Mouse (Mus musculus): ENCODE results near the gene Myo1d.
A peak's percentile ranks its signal among the peaks of the same experiment; 100 is the strongest.

Myo1d gene

DNA sequence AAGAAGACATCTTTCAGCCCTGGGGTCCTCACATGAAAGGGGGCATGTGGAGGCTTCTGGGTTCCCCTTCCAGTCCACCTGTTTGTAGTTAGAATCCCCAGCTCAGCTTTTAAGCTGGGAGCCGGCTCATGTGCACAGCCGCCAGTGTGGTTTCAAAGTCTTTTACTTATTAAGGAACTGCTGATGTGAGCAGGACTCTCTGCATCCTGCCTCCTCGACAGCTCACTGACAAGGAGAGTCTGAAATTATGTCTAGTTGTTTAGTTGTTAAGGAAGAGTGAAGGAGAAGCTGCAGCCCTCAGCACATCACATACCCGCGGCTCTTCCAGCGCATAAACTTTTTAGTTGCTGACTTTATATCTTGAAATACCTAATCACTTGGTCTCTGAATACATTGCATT, 230.0 kb downstream of the Myo1d start:
- no peak for DNase-seq (ENCODE audit: low spot score)

DNA sequence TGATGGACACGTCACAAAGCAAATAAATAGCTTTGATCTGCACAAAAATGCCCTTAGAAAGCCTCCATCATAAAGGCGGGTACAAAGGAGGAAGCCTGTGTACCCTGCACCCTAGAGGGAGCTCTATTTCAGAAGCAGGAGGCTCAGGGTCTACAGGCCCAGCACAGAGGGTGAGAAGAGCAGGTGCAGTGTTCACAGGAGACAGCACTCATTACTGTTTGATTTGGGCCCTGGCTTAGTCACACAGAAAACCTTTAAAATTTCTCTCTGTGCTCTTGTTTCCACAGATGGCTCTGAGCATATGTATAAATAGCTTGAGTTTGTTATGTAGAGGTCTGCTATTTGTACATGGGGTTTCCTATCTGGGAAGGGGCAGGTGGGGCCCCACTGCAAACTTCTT, 233.6 kb downstream of the Myo1d start:
- no peak for DNase-seq (ENCODE audit: low spot score)

DNA sequence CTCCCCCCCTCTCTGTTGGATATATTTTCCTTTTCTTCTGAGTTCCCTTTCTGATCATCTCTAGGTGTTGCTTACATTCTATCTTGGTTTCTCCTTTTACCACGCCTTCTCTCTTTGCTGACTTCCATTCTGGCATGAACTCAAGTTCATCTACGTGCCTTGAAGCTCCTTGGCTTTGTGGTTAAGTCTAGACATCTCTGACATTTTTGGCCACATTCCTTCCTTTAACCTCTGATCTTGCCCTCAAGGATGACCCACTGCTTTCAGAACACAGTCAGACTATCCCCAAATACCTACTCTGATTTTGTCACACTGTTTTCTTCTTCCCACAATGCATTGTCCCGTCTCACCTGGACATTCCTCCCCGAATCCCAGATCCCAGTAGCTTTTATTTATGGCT, 240.8 kb downstream of the Myo1d start:
- DNase-seq (ENCODE audit: low spot score) = no peak

DNA sequence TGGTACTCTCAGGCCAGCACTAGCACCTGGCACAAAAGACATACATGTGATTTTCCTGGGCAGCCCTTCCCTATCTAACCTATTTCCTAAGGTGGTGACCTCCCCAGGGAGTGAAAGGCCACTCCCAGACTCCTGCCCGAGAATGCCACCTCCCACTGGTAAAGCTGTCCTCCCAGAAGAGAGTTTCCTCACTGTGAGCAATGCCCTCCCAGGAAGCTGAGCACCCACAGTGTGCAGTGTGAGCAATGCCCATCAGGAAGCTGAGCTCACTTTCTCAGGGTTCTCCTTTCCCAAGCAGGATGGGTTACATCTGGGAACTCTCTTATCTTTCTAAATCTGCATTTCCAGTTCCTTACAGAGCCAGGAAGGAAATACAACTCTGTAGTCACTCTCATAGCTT, 246.9 kb downstream of the Myo1d start:
- DNase-seq (ENCODE audit: low spot score) = no peak

DNA sequence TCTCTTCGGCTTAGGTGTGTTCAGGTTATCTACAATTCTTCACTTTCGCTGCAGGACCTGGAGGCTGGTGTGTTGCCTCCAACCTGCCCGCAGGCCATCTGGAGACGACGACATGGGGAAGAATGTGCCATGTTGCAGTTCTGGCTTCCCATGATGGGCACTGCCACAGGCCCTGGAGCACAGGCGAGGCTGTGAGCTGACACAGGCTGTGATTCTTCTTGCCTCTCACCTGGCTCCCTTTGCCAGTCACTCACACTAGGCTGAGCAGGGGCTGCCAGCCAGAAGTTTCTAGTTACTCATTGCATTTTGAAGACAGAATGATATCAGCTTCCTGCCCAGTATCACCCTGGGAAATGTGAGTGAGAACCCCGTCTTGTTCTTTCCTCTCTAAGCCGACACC, 250.7 kb downstream of the Myo1d start:
- no peak for DNase-seq (ENCODE audit: low spot score)

DNA sequence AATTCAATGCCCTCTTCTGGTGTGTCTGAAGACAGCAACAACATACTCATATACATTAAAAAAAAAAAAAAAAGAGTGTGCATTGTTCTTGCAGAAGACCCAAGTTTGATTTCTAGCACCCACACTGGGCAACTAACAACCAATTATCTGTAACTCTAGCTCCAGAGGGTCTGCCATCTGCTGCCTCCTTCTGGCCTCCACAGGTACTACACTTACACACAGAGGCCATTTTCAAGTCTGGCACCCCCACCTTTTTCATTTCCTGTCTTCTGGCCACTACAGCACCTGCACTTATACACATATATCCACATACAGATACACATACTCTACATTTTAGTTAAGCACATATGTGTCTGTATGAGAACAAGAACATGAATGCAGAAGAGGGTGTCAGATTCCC, 252.1 kb downstream of the Myo1d start:
- no peak for DNase-seq (ENCODE audit: low spot score)

DNA sequence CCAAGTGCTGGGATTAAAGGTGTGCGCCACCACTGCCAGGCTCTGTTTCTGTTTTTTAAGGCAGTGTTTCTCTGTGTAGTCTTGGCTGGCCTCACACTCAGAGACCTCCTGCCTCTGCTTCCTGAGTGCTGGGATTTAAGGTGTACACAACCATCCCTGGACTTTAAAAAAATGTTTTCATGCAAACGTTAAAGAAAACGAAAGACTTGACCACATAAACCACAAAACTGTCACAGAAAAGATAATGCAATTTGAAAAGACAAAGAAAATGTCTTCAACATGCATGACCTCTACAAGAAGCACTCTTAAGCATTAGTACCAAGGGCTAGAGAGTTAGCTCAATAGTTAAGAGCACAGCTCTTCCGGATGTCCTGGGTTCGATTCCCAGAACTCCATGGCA, 255.6 kb downstream of the Myo1d start:
- DNase-seq (ENCODE audit: low spot score) = no peak

DNA sequence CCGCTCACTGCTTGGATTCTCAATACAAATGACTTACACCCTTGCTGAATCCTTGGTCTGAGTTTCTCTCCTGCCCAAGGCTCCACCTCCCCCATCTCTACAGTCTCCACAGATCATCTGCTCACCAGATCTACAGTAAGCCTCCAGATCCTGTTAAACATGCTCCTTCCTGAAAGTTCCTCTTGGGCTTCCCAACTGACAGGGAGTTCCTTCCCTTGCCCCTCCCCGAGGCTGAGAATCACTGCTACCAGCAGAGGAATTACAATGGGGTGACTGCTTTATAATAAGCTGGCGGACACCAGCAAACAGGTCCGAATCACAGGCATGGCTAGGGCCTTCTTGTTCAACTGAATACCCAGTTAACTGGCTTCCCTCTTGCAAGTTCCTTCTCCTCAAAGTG, 256.4 kb downstream of the Myo1d start:
- no peak for DNase-seq (ENCODE audit: low spot score)

DNA sequence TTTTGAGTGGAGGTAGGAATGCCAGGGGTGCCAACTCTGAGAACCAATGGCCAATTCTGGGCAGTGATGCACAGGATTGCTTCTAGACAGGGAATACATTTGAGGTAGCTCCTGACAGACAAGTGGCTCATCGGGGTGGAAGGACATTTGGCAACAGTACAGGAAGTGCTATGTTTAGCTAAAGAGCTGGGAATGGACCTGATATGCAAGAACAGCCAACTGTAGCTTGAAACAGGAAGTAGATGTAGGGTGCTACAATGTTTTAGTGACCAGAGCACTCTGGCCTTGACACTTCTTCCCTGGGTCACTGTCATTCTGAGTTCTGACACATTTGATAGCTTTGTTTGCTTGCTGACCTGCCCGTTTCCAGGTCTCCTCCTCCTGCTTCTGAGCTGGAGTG, 257.0 kb downstream of the Myo1d start:
- peak; percentile 18 for DNase-seq (ENCODE audit: low spot score)

DNA sequence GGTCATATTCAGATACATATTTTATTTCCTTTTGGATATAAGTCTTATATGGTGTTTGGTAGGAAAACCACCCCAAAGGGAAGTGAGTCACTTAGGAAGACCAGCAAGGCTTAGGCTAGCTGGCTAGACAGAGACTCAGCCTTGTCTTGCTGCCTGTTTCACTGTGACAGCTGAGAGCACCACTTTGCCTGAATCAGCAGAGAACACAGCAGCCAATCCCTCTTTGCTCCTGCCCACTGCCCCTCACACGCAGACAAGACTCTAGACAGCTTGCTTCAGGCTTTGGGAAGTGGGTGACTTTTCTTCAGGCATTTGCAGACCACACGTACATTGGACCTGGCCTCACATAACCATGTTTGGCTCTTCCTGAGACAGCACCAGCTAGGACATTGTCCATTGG, 258.7 kb downstream of the Myo1d start:
- DNase-seq (ENCODE audit: low spot score) = no peak

DNA sequence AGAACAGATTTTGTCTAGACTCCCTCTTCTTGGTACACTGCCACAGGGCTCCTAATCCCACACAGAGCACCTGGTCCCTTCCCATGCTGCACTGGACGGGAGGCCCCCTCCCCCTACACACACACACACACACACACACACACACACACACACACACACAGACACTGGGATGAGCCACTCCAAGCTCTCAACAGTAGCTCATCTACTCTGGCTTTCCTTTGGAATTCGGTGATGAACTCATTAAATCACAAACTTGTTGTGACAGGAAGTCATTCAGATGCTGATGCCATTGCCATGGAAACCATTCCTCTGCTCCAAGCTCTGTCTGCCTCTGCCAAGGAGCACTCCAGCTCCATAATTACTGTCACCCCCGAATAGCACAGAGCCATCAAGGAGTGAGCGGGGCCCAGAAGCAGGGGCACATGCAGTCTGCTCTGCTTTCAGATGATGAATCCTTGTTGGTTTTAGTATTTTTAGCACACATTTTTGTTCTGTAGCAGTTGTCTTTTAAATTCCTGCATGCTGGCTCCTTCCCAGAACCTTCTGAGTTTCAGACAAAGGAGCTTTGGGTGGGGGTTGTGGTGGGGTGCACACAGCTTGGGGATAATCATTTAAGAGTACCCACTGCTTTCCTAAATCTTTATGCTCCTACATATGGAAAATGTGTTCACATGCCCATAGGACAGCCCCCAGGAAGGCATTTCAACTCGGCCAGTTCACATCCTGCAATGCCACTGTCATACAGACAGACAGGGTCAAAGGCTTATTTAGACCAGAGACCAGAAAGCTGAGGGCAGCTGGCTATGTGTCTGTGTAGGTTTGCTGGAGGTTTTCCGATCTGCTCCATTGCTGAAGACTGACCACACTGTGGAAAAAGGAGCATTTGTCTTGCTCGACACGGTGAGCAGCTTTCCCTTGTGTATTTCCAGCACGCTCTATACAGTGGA, 261.1 kb downstream of the Myo1d start:
- DNase-seq (ENCODE audit: low spot score) = no peak

DNA sequence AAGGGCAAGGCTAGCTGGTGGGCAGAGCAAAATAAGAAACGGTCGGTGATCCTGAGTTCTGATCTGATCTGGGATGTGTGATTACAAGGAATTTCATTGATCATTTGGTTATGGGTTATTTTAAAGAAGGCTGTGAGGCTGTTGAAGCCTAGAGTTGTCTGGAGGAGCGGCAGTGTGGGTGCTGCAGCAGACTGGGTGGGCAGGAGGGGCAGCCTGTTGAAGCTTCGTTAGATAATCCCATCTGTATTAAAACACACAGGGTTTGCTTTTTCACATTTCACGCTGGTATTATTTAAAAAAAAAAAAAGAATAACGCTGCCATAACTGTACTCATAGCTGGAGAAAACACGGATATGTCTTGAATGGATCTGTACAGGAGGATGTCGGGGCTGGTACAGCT, 263.9 kb downstream of the Myo1d start:
- DNase-seq (ENCODE audit: low spot score) = no peak

DNA sequence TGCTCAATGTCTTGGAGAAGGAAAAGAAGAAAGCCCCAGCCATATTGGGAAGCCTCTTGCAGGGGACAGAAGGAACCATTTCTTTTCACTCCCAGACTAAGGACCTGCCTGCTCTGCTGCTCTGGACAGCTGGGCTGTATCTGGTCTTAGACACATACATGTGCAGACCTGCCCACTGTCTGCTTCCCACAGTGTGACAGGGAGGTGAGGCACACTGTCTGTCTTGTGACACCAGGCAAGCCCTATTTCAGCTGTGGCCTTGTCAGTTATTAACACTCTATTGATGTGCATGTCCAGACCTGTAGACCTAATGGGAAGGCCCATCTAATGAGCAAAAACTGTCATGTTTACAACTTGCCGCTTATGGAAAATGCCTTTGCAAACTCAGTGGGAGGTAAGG, 264.5 kb downstream of the Myo1d start:
- no peak for DNase-seq (ENCODE audit: low spot score)

DNA sequence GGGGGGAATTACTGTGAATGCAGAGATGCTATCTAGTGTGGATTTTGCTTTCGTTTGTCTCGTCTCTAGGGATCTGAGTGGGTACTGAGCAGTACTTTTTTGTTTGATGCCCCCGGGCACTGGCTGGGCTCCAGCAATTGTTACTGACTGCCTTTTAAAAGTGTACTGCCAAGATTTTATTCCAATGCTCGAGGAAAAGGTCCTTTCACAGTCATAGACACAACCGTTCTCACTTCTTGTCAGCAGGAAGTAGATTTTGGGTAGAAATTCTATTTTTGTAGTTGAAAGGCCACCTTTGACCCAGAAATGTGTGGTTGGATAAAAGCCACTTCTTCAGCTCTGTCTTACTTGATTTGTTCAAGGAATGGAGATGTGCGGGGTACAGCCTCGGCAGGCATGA, 266.0 kb downstream of the Myo1d start:
- DNase-seq (ENCODE audit: low spot score) = no peak

DNA sequence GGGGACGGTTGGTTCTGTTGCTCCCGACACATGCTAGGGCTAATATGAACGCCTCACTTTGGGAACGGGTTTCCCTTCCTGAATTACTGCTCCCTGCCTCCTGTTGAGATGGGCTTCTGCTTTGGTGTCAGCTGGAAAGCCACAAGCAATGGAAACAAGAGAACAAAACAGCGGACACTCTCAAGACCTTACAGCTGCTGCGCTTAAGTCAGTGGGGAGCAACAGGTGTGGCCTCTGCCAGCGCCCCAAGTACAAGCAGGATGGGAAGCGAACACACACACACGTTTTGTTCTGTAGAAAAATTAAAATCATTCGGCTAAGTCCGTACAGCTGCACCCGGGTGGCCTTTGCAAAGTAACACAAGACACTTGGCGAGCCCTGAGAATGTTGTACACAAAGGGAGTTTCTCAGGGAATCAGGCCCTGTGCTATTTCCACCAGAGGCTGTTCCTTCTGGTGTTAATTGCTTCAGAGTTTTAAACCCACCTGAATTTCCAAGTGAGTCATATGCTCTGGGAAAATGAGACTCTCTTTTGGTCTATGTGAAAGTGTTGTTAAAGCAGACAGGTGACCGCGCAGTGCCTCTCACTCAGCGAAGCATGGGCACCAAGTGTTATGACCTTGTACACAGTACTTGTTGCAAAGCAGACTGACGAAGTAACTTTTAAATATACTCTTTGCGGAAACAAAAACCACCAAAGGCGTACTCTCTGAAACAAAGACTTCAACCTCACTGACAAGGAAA, 267.3 kb downstream of the Myo1d start:
- no peak for DNase-seq (ENCODE audit: low spot score)

DNA sequence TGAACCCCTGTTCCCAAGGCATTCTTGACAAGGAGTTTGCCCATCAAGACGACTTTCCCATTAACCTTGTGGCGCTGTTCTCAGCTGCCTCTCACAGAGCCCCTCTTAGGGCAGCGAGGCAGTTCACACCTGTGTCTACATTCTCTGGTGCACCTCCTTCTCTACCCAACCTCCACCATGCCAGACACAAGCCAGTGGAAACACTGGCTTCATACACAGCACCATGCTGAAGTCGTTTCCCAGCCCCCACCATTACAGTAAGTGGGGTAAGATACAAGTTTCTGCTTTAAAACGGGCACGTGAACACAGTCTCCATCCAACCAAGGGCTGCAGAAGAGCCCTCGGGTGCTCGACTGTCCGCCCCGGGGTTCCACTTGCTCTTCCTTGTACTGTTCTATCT, 269.7 kb downstream of the Myo1d start:
- no peak for DNase-seq (ENCODE audit: low spot score)

DNA sequence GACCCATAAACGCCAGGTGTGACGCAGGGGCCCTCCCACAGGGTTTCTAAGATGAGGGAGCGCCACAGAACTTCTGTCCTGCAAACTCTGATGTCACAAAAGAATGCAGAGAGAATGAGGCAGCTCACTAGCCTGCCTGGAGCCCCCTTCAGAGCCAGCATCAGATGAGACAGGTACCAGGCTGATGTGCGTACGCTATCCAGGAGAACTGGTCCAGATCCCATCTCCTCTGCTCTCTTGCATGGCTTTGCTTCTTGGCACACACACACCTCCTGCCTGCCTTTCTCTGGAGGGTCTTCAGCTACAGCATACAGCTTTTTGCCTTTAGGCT, 270.7 kb downstream of the Myo1d start:
- DNase-seq (ENCODE audit: low spot score) = no peak

DNA sequence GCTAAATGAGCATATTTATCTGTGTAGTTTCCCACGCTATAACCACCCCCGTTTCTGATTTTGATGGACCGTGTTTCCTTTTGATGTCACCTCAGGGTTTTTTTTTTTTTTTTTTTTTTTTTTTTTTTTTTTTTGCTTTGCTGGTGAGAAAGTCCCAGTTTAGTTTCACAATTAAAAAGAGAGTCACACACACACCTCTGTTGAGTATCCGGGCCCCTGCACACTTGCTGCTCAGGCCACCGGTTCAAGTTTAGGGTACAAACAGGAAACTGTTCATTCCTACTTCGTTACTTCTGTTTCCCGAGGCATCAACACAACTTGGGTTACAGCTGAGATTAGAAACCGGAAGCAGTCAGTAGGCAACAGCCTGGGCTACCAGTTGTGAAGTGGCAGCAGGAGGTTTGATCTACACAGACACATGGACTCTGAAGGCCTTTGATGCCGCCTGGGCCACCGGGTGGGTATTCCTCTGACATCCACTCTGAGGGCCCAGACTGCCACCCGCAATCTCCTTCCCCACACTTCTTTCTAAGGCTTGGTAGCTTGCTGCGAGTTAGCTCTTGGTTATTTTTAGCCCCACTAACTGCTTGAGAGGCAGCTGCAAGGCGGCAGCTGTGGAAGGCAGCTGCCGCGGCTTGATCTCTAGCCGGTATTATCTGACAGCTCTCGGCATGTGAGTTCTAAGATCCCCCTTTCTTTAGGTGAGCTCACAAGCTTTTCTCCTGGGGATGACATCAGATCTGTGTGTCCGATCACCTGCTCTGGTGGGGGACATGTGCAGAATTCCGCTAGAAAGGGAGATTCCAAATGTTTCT, 271.3 kb downstream of the Myo1d start:
- DNase-seq (ENCODE audit: low spot score) = peak; percentile 53

DNA sequence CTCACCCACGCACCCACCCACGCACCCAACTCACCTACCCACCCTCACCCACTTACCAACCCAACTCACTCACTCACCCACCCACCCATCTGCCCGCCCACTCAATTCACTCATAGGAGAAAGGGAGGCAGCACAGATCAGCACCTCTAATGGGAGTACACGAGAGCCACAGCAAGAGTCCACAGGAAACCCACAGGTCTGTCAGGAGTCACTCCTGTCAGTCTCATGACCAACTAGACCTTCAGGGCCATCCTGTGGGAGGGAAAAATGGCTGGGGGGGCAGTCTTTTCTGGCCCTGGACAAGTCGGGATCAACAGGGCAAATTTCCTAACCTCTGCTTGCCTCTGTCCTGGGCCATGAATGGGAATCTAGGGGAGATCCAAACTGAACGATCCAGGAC, 272.0 kb downstream of the Myo1d start:
- DNase-seq (ENCODE audit: low spot score) = no peak

DNA sequence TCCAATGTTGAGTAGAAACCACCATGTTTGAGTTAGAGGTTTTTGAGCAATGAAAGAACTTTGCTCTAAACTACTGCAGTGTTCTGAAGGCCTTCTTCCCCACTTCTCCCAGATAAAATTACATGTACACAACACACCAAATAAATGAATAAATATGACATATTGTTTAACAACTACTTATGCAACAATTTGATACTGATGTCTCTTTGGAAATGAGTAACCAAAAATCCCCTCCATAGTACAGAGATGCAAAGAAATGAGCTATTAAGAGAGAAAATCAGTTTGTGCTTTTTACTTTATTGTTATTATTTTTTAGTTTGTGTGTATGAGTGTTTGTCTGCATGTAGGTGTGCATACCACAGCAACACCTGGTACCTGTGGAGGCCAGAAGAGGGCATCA, 273.3 kb downstream of the Myo1d start:
- no peak for DNase-seq (ENCODE audit: low spot score)

DNA sequence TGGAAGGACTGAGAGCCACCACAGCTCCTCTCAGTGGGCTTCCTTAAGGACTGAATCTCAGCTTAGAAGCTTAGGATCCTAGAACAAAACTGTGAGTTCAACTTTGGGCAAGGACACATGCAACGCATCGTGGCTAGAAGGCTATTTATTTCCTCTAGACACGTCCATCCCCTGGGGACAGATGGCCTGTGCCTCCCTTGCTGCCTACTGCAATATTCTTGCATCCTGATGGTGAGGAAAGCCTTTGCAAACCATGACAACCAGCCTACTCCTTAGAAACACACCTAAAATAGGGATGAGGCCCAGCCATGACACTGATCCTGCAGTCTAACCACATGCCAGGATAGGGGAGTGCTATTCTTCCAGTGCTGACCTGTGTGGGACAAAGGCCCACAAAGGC, 274.2 kb downstream of the Myo1d start:
- no peak for DNase-seq (ENCODE audit: low spot score)

DNA sequence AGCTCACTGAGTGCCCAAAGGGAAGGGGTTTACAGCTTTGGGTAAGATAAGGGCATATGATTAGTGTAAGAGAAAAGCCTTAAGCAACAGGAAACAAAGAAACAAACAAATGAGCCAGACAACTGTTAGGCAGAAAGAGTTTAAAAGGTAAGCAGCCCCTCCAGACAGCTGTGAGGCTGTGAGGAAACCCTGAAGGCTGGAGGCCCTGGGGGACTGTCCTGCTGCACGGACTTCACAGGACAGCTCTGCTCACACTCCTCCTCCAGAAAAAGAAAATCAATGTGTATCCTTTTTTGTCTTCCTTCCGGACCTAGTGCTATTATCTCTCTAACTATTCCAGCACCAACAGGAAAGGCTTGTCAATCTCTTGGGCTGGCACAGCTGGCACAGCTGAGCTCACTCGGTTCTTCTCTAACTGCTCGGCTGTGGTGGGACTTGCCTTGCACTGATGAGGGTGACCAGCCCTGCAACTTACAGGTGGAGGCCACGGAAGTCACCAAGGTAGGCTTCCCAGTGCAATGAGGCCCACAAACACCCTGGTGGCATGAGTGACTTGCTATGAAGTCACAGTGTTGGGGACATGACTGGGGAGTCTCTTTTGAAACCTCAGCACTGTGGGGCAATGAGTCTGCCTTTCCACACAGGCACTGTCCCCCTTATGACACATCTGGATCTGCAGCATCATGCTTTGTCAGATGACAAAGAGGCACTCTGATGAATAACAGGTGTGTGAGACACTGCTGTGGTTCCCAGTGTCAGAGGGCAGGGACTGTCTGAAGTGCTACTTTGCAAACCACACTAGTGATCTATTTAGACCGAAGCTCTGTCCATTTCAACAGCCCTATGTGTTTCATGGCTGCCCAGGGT, 275.1 kb downstream of the Myo1d start:
- DNase-seq (ENCODE audit: low spot score) = no peak

Measured in lung, postnatal 25 days (tissue).